11 mouse cellular contexts compared by ENCODE assay signal in the genomic region with DNA sequence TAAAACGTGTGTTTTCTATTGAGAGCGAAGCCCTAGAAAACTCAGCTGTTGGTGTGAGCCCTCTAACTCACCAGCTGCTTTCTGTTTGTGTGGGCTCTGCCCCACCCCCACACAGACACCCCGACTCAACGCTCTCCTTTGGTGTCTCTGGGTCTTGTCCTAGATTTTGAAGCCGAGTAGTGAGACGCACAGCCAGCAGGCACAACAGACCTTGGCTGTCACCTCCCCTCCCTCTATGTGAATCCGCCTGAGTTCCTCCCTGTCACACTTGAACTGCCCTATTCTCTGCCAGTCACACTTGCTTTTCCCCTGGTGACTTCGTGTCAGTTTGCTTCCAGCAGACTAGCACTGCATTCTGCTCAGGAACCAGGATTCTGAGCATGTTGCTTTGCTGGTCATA. TPM values are rescaled to one million over a fixed set of nuclear protein-coding genes. Genes with fewer than 3 reads are reported as not detected.
DNase-seq lines count a peak whose midpoint lies in the region.
"Had no signal": no experiment of that assay in that cellular context is flagged by ENCODE, and none has a peak within 500 bp of the region (broad histone marks: within the 10 kb centered on the region; RNA-seq: fewer than 3 reads in every experiment).

No protein-coding gene starts in this region.

- intact Hi-C loops in gastrocnemius, postnatal 14 days (cut with DNase I; ENCODE audit: low total_unique reads), result no loop called here
- intact Hi-C loops in gastrocnemius, postnatal 36 days (cut with DNase I), result no loop called here

- peak; percentile 5 for DNase-seq in gastrocnemius, postnatal 14 days
- no peak for DNase-seq in gastrocnemius, postnatal 36 days
- DNase-seq in lung, postnatal 10 days, result peak; percentile 68
- no peak for DNase-seq in lung, postnatal 36 days
- peak; percentile 44 for DNase-seq in lung, postnatal 14 days
- DNase-seq in thymus, postnatal 25 days, result peak; percentile 87
- no peak for DNase-seq in testis, postnatal 14 days (ENCODE audit: low spot score)
- no peak for DNase-seq in layer of hippocampus, adult 18-20 months (ENCODE audit: low spot score in 2 of 2)
- DNase-seq: cerebellum, postnatal 14 days; gastrocnemius, postnatal 25 days; right cerebral cortex, postnatal 4 days had no signal

RNA-seq across cellular contexts. Expression of a gene that starts 4.9 kb away (rescaled TPM):
- total RNA-seq in gastrocnemius, postnatal 14 days (2021), result 1 to 10 TPM; 9.4 to 9.5 TPM
- 1 to 10 TPM; 4.7 to 6.2 TPM for total RNA-seq in gastrocnemius, postnatal 36 days (2021)
- 1 to 10 TPM; 4.0 to 4.7 TPM for total RNA-seq in layer of hippocampus, adult 18-20 months (2021)

RNA-seq across cellular contexts. Expression of a gene that starts 46.4 kb away (rescaled TPM):
- under 1 TPM; 0.09 to 0.10 TPM for total RNA-seq in gastrocnemius, postnatal 14 days (2021)
- under 1 TPM in 1 of 2 experiments, not detected in 1; 0.59 TPM for total RNA-seq in gastrocnemius, postnatal 36 days (2021)
- 1 to 10 TPM; 1.1 to 1.3 TPM for total RNA-seq in layer of hippocampus, adult 18-20 months (2021)

Comparison
In these comparisons a context has a peak if more than half of its experiments do, and no peak if none do; other contexts are left out.
1. DNase-seq: peak in gastrocnemius, postnatal 14 days (single experiment), lung, postnatal 10 days (single experiment), lung, postnatal 14 days (single experiment) and thymus, postnatal 25 days (single experiment); none in gastrocnemius, postnatal 36 days (0 of 2), lung, postnatal 36 days (single experiment), testis, postnatal 14 days (single experiment) and layer of hippocampus, adult 18-20 months (0 of 2).